Mouse (Mus musculus) heart, postnatal 0 days (tissue): ENCODE measurements around the gene Zfp865.

Source experiments
- CTCF ChIP-seq: IDR thresholded peaks from 2 replicates; pipeline ENCODE4 v1.5.1; 2016; ENCODE audit warnings: antibody characterized with exemption, control low read depth, low read depth
- EP300 ChIP-seq: IDR thresholded peaks from 2 replicates; pipeline ENCODE4 v1.6.1; 2016; ENCODE audit warnings: antibody characterized with exemption, low read depth

GRCm38 (mm10) chr7:4993999-4994788 is 26.0 kb upstream of the Zfp865 start:
- TF ChIP-seq CTCF (no peak), EP300 (no peak)
